Mouse (Mus musculus) E14TG2a.4 (cell line): ENCODE data around the gene Zfp831.

Source experiments
- H3K27me3 ChIP-seq: 2 replicates; pipeline ENCODE4 v1.6.1; 2014; ENCODE audit warnings: low read length, control low read depth; ENCODE audit not compliant: insufficient read depth
- H3K36me3 ChIP-seq: 2 replicates; pipeline ENCODE4 v1.6.1; 2014; ENCODE audit warnings: low read length, control low read depth; ENCODE audit not compliant: insufficient read depth
- H3K4me1 ChIP-seq: replicated peaks from 2 replicates; pipeline ENCODE4 v1.6.1; 2014; ENCODE audit warnings: low read depth, low read length, control low read depth
- H3K4me3 ChIP-seq: replicated peaks from 2 replicates; pipeline ENCODE4 v1.5.1; 2014; ENCODE audit warnings: mild to moderate bottlenecking, low read length
- H3K9me3 ChIP-seq: 2 replicates; pipeline ENCODE4 v1.6.1; 2014; ENCODE audit warnings: low read length, control low read depth
- CTCF ChIP-seq: conservative IDR thresholded peaks from 2 replicates; pipeline ENCODE4 v1.5.1; 2014; ENCODE audit warnings: low read length
- NANOG ChIP-seq: IDR thresholded peaks from 2 replicates; pipeline ENCODE4 v1.6.1; 2014; ENCODE audit warnings: borderline replicate concordance, low read length, mixed read lengths
- POU5F1 ChIP-seq: IDR thresholded peaks from 2 replicates; pipeline ENCODE4 v1.6.1; 2014; ENCODE audit warnings: low read length, borderline replicate concordance

The Zfp831 gene

DNA sequence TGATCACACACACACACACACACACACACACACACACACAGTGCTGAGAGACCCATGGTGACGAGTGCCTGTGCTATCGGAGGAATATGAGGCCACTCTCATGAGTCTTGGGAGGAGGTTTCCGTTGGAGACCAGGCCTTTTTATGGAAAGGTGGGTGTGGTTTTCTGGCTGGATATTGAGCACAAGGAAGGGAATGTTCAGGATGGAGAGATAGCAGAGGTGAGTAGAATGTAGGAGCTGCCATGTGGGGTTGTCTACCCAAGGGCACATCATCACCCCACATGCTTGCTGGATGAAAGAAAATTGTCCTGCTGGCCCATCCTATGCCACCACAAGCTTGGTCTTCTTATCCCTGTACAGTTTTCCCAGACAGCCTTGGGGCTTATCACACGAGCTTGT is 16.5 kb downstream of the Zfp831 start:
- Histone ChIP-seq H3K9me3 (no peaks in the 10 kb centered on the region), H3K36me3 (no peaks in the 10 kb centered on the region), H3K27me3 (peaks cover 23% of the 10 kb centered on the region), H3K4me3 (no peak overlapping the region), H3K4me1 (peaks cover 6% of the 10 kb centered on the region; the same call in 1 of the 2 replicates)
- TF ChIP-seq NANOG, result no peak
- TF ChIP-seq CTCF, result no peak
- TF ChIP-seq POU5F1, result no peak

DNA sequence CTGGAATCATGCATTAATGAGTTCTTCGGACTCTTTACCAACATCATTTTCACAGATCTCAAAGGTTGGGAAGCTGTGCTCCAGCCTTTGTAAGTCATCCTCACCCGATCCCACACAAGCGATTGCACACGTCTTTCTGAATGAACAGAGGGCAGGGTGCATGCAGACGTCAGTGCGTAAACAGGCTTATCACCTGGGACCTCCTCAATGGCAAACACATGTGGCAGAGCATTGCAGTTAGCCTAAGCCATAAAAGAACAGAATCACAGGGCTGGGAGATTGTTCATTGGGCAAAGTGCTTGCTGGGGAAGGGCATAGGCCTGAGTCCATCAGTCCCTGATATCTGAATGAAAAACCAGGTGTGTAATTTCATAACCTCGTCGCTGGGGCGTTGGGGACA is 17.0 kb downstream of the Zfp831 start:
- peaks cover 21% of the 10 kb centered on the region for H3K27me3 ChIP-seq
- no peak for TF ChIP-seq POU5F1
- TF ChIP-seq CTCF, result no peak
- TF ChIP-seq NANOG, result no peak
- H3K9me3 ChIP-seq, result no peaks in the 10 kb centered on the region
- no peaks in the 10 kb centered on the region for H3K36me3 ChIP-seq
- peaks cover 11% of the 10 kb centered on the region for H3K4me1 ChIP-seq
- H3K4me3 ChIP-seq, result no peak overlapping the region

DNA sequence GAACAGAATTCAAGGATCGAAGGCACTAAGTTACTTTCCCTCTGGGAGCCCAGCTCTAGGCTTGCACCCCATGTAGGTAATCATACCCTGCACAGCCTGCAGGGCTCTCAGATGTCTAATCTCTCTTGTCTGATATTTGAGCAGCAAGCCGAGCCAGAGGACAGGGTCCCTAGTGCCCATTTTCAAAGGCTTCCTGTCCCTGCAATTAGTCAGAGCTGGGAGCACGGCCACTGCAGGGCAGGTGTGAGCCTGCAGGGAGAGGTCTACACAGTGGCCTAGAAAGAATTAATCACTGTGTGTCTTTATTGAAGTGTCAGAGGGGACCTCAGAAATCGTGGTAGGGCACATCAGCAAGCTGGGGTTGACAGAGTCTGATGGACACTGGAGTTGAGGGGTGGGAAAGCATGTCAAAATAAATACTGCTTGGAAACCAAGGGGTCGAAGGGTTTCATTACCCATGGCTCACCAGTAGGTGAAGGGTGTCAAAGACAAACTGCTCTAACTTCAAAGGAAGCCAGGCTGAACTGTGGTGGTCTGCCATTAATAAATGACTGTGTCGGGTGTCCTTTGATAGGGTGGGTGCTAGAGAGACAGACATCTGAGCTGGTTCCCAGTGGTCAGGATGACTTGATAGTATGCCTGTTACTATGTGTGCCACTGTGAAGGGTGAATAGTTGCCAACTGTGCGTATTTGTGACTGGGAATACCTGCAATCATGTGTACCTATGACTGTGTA is 18.3 kb downstream of the Zfp831 start:
- Histone ChIP-seq H3K9me3 (no peaks in the 10 kb centered on the region), H3K27me3 (peaks cover 17% of the 10 kb centered on the region), H3K4me1 (peaks cover 20% of the 10 kb centered on the region), H3K36me3 (no peaks in the 10 kb centered on the region), H3K4me3 (no peak overlapping the region)
- no peak for TF ChIP-seq CTCF
- TF ChIP-seq POU5F1, result no peak
- TF ChIP-seq NANOG, result no peak

DNA sequence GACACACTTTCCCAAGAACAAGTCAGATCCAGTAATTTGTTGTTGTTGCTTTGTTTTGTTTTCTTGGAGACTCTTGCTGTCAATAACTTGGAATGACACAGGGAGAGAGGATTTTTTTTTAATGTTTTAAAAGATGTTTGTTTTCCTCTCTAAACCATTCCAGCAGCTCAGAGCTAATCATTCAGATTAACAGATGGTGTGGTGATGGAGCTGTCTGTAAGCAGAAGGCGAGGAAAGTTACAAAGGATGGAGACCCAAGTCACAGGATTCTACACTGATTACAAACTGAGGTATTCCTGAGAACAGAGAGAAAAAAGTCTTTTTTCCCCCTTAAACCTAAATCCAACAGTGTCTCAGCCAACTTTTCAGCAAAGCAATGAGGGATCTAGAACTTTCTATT is 19.3 kb downstream of the Zfp831 start:
- Histone ChIP-seq H3K4me1 (peaks cover 20% of the 10 kb centered on the region), H3K27me3 (peaks cover 17% of the 10 kb centered on the region), H3K36me3 (no peaks in the 10 kb centered on the region), H3K9me3 (no peaks in the 10 kb centered on the region), H3K4me3 (no peak overlapping the region)
- TF ChIP-seq CTCF (no peak), POU5F1 (no peak), NANOG (no peak)

DNA sequence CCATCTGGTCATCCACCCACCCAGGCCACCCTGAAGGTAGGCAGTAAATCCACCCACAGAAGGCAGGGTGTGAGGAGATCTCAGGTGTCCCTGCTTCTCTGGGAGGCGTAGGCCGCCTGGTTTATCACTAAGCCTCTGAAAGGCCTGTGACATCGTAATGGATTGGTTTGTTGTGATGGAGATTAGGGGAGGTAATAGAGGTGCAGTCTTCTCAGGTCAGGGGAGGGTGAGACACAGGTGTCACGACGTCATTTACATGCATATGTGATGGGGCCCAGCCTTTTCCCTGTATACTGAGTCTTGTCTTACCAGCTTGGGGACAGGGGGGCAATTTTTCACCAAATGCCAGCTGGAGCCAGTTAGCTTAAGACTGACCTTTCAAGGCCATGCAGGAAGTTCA is 22.1 kb downstream of the Zfp831 start:
- no peak for TF ChIP-seq CTCF
- TF ChIP-seq NANOG, result peak; percentile 70; the same call in 1 of the 2 replicates
- Histone ChIP-seq H3K4me1 (peaks cover 20% of the 10 kb centered on the region), H3K4me3 (no peak overlapping the region), H3K27me3 (peaks cover 17% of the 10 kb centered on the region), H3K9me3 (no peaks in the 10 kb centered on the region), H3K36me3 (no peaks in the 10 kb centered on the region)

DNA sequence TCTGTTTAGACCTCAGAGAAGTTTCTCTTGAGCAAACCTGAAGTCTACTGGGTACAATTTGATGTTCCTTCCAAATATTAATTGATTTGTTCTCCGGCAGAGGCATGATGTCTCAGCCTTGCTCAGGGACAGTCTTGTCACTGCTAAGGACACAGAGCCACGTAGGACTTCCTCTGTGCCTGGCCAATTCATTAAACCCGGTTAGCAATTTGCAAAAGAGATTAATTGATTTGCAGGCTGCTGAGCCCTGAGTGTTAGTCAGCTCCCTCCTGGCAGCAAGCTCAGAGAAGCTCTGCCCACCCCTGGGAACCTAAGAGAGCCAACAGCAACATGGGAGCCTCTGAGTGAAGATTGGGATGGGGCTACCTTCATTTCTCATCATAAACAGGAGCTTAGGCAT is 25.5 kb downstream of the Zfp831 start:
- no peak for TF ChIP-seq NANOG
- no peak for TF ChIP-seq POU5F1
- Histone ChIP-seq H3K4me3 (no peak overlapping the region), H3K9me3 (no peaks in the 10 kb centered on the region), H3K4me1 (peaks cover 43% of the 10 kb centered on the region), H3K36me3 (no peaks in the 10 kb centered on the region), H3K27me3 (peaks cover 20% of the 10 kb centered on the region)

DNA sequence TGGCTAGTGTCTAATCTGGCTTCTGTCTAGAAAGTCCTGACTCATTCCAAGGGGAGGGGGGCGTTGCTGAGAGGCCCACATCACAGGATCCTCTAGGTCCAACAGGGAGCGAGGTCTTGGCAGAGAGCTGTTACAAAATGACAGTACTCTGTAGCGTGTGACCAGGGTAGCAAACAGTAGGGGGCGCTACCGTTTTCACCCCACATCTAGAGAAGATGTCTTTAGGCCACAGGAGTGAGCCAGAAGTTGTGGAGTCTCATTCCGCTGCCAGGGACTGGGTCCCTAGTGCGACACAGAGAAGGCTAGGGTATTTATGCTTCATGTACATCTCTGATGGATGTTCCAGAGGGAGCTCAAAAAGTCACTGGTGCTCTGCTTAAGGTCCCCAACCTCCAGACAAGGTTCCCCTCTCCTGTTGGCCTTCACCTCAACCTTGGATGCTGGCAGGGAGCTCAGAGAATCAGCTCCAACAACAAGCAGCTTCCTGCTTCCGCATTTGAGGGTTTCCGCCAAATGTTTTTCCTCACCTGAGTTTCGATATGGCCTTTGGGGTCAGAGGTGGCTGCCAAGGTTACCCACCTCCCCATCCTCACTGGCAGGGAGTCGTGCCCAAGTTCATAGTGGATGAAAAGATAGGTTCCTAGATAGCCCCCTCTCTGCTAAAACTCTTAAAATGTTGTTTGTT is 29.3 kb downstream of the Zfp831 start:
- Histone ChIP-seq H3K4me3 (no peak overlapping the region), H3K4me1 (peaks cover 29% of the 10 kb centered on the region), H3K36me3 (no peaks in the 10 kb centered on the region), H3K27me3 (peaks cover 43% of the 10 kb centered on the region), H3K9me3 (no peaks in the 10 kb centered on the region)
- TF ChIP-seq CTCF (peak; percentile 37), NANOG (no peak), POU5F1 (no peak)

DNA sequence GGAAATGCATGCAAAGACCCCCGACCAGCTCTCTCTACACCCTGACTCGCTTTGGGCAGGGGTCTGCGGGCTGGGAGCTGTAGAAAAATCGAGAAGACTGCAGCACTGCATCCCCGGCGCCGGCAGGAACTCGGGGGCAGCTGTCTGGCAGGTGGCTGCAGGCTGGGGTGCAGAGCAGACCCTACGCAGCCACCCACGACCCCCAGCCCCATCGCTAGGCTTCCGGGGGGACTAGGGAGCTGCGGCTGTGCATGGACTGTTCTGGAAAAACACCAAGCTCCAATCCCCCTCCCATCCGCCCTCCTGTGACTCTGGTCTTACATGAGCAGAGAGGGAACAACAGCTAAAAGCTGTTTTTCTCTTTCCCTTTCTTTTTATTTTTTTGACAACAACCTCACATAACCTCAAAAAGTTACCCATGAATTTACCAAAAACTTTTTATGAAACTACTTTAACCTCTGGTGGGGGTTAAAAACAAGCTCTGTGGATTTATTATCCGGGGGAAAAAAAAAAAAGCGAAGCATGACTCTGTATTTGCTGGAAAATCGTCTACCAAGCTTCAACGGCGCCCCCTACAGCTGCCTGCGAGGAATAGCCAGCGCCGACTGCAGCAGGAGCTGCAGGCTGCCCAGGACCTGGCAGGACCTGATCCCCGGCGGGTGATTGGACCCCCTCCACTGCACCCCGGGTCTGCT is 30.4 kb downstream of the Zfp831 start:
- peaks cover 42% of the 10 kb centered on the region for H3K27me3 ChIP-seq

More for the DNA sequence above, 30.4 kb downstream of the Zfp831 start:
- Histone ChIP-seq H3K9me3 (no peaks in the 10 kb centered on the region), H3K4me3 (peak overlapping the region; percentile 61), H3K36me3 (no peaks in the 10 kb centered on the region), H3K4me1 (peaks cover 29% of the 10 kb centered on the region)
- no peak for TF ChIP-seq NANOG
- TF ChIP-seq CTCF, result peak; percentile 74
